Mouse (Mus musculus) T-helper 2 cell (primary cell): ENCODE data around the gene Sh3gl3.

ENCODE experiments used
- in situ Hi-C: fragments of 300-600 bp; cut with MboI, MseI; formaldehyde crosslinking; loops from one replicate; pipeline ENCODE4 v1.15.1; 2025; ENCODE audit warnings: high pct_unique_total_duplicates

The Sh3gl3 gene

GRCm38 (mm10) chr7:82234898-82235290 is 61.3 kb downstream of the Sh3gl3 start:
- in situ Hi-C loops = no loop called here

- in situ Hi-C loops = no loop called here
Observed at GRCm38 (mm10) chr7:82235486-82235885, 61.8 kb downstream of the Sh3gl3 start.

DNA sequence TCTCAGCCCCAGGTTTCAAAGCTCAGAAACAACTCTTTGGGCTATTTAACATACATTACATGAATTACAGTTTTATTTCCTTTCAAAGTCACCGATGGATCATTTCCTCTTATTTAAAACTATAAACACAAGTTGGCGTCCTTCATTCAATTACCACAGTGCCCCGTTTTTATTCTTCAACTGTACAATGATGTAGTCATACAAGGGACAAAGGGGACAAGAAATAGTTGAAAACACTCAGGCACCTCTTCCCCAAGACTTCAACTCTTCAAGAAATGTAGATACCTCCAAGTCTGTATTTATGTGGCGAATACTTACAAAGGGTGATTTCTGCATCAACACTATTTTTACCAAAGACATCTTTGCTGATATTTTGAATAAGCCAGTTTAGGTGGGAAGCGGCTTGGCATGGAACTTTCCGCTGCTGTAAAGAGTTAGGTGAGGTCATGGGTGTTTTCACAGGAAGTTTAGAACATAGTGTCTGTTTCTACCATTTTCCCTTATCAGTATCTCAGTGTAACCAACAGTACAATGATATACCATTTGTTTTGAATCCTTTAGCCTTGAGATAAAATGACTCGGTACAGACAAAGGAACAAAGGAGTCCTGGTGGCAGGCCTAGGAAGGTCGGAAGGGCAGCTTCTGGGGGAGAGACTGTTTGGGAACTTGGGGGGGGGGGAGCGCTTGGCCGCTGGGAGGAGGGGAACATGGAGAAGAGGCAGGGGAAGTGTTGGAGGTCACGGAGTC is 62.7 kb downstream of the Sh3gl3 start:
- in situ Hi-C loops = no loop called here

- in situ Hi-C loops = no loop called here
Observed at GRCm38 (mm10) chr7:82236899-82237162, 63.2 kb downstream of the Sh3gl3 start.

GRCm38 (mm10) chr7:82240424-82241240 is 67.0 kb downstream of the Sh3gl3 start:
- in situ Hi-C loops = no loop called here

DNA sequence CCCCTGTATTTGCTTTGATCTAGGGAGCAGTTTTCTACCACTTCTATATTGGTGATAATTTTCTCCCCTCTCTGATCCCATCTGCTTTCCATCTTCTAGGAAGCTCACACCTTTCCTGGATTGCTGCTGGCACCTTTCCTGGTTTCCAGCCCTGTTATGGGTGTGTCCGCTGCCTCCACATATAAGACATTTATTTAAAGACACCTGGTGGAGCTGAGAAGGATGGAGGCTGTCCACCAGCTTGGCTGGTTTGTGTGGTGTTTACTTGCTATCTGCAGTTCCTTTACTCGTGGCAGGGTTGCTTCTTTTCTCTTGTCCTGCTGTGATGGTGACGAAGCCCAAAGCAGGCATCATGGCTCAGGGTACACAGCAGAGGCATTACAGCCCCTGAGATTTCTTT is 71.1 kb downstream of the Sh3gl3 start:
- in situ Hi-C loops = no loop called here

DNA sequence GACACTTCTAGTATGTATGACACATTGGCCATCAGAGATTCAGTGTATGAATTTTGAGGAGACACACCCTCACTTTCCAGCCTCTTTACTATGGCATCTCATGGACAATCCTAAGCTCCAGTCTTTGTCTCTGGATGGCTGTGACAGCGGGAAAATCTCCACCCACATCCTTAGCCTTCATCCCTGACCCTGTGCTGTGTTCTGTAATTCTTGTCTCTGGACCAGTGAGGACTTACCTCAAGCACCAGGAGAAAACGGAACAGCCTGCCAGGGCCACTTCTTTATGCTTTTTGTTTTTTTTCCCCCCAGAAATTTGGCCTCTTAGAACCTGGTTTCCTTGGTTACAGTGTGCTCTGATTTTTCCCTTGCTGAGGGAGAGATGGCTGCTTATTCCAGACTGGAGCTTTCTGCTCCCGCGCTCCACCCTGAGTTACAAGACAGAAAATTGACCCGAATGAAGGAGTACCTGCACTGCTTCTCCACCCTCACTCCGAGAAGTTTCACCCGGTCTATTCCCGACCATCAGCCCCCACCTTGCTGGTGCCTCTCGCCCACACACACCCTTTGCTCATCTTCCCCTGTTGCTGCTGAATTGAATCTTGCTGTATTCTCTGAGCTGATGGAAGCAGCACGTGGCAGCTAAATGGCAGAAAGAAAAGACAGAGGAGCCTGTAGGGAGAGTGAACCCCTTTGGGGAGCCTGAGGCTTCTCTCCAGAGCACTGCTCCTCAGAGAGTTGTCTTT is 75.5 kb downstream of the Sh3gl3 start:
- in situ Hi-C loops = no loop called here

GRCm38 (mm10) chr7:82253309-82253708 is 79.7 kb downstream of the Sh3gl3 start:
- in situ Hi-C loops = loop anchor here (5.0 kb wide), 1 partner anchor 46 kb away; no protein-coding TSS in a partner anchor

- in situ Hi-C loops = no loop called here
Observed at GRCm38 (mm10) chr7:82256936-82257335, 83.3 kb downstream of the Sh3gl3 start.

- in situ Hi-C loops = no loop called here
Observed at GRCm38 (mm10) chr7:82257530-82257929, 83.9 kb downstream of the Sh3gl3 start.

DNA sequence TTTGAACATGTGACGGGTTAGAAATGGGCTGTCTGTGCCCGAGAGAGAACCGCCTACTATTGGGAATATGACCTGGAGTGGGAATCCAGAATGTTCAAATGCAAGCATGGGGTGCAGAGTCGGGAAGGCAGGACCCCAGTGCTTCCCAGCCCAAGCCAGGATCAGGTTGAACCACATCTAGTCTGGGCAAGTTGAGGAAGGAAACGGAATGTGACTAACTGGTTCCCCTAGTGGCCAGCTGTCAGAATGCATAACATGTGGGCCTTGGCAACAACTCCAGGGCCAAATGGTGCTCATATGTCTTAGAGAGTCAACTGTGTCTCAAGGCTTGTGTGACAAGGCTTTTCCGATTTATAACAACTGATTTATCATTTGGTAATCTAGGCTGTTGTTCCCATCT is 86.6 kb downstream of the Sh3gl3 start:
- in situ Hi-C loops = no loop called here

GRCm38 (mm10) chr7:82263141-82263540 is 89.5 kb downstream of the Sh3gl3 start:
- in situ Hi-C loops = no loop called here

DNA sequence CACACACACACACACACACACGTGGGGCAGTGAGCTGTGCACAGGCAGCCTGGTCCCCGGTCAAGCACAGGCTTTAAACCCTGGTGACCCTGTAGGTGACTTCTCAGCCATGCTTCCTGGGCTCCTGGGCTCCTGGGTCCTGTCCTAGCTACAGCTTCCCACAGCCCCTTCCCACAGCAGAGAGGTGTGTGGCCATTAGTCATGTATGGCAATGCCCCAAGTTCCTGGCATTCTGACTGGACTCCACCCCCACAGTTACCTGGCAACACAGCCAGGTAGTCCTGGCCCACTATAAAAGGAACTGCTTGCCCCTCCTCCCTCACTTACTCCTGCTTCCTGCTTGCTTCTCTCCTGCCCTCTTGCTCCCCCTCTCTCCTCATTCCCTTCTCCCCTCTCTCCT is 90.5 kb downstream of the Sh3gl3 start:
- in situ Hi-C loops = no loop called here

DNA sequence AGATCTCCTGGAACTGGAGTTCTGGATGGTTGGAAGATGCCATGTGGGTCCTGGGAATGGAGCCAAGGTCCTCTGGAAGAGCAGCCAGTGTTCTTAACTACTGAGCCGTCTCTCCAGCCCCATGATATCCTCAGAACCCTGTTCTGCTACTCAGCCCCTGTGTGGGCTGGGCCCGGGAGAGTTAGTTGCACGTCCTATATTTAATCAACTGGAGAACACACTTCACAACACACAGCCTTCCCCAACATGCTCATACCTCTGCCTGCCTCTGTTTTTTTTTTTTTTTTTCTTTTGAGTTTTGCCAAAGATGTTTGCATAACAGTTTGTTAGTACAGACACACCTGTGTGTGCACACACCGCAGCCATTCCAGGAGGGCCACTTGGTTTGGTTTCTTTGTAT is 91.7 kb downstream of the Sh3gl3 start:
- in situ Hi-C loops = no loop called here

- in situ Hi-C loops = loop anchor here (5.0 kb wide), 2 partner anchors 143 to 313 kb away; no protein-coding TSS in a partner anchor
Observed at GRCm38 (mm10) chr7:82269948-82270347, 96.3 kb downstream of the Sh3gl3 start.

GRCm38 (mm10) chr7:82271742-82272141 is 98.1 kb downstream of the Sh3gl3 start:
- in situ Hi-C loops = loop anchor here (5.0 kb wide), 2 partner anchors 144 to 314 kb away; no protein-coding TSS in a partner anchor

DNA sequence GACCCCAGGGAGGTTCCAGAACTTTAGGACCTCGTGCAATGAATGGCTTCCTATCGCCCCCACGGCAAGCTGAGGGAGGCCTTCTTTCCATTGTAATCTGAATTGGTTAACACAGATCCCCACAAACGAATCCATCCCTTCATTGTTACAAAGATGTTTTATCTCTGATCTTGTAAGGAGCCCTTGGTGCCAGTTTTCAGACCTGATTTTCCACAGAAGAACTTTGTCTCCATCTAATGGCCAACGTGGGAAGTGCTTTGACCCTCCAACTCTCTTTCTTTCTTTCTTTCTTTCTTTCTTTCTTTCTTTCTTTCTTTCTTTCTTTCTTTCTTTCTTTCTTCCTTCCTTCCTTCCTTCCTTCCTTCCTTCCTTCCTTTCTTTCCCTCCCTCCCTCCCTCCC is 99.2 kb downstream of the Sh3gl3 start:
- in situ Hi-C loops = loop anchor here (5.0 kb wide), 2 partner anchors 146 to 316 kb away; no protein-coding TSS in a partner anchor

DNA sequence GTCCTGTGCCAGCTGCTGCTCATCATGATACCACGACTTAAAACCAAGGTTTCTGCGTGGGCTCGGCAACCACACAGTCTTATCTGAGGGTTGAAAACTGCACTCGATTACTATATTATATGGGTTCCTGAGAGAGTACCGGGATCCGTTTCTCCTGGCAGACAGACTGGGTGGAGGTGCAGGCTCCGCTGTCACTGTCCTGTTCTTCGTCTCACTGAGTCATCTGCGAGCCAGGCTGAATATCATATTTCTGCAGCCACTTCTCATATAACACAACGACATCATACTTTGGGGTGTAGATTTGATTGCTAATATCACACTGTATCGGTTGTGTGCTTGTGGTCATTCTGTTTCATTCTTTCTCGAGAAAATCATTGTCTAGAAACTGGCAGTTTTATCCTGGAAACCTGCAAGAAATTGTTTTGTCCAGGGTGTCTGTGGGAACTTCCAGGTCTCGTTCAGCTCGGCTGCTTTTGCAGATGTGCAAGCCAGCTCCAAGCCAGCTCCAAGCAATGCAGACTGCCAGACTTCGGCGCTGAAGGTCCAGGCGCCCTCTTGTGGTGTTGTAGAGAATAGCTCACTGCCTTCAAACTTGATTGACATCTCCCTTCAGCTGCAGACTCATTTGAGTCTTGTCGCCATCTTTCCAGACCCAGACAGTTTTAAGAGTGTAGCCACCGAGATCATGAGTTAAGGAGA is 100.5 kb downstream of the Sh3gl3 start:
- in situ Hi-C loops = loop anchor here (5.0 kb wide), 2 partner anchors 147 to 317 kb away; no protein-coding TSS in a partner anchor

GRCm38 (mm10) chr7:82274975-82275374 is 101.3 kb downstream of the Sh3gl3 start:
- in situ Hi-C loops = loop anchor here (5.0 kb wide), 2 partner anchors 148 to 318 kb away; no protein-coding TSS in a partner anchor

GRCm38 (mm10) chr7:82275529-82276204 is 102.0 kb downstream of the Sh3gl3 start:
- in situ Hi-C loops = no loop called here

GRCm38 (mm10) chr7:82282011-82282410 is 108.4 kb downstream of the Sh3gl3 start:
- in situ Hi-C loops = no loop called here
